Mouse (Mus musculus): ENCODE measurements around the gene Asap2. TPM values are rescaled to one million over a fixed set of nuclear protein-coding genes. Genes with fewer than 3 reads are reported as not detected.

Asap2 gene
- total RNA-seq, 2 experiments from 2014 or later: 8.2 to 17.5 TPM

- DNase-seq (ENCODE audit: low spot score in 2 of 2): no peak
Measured at GRCm38 (mm10) chr12:21261521-21261920, 271.3 kb downstream of the Asap2 start.

- no peak for DNase-seq (ENCODE audit: low spot score in 2 of 2)
Measured at GRCm38 (mm10) chr12:21263256-21263655, 273.0 kb downstream of the Asap2 start.

- DNase-seq (ENCODE audit: low spot score in 2 of 2): no peak
Measured at GRCm38 (mm10) chr12:21264241-21264640, 274.0 kb downstream of the Asap2 start.

GRCm38 (mm10) chr12:21264970-21265369, 274.7 kb downstream of the Asap2 start:
- DNase-seq (ENCODE audit: low spot score in 2 of 2): no peak

- DNase-seq (ENCODE audit: low spot score in 2 of 2): no peak
Measured at GRCm38 (mm10) chr12:21265501-21265900, 275.2 kb downstream of the Asap2 start.

GRCm38 (mm10) chr12:21265946-21266783, 275.9 kb downstream of the Asap2 start:
- peak in 1 of 2 experiments; percentile 42 for DNase-seq (ENCODE audit: low spot score in 2 of 2)

GRCm38 (mm10) chr12:21266784-21267098, 276.5 kb downstream of the Asap2 start:
- DNase-seq (ENCODE audit: low spot score in 2 of 2): no peak

- no peak for DNase-seq (ENCODE audit: low spot score in 2 of 2)
Measured at GRCm38 (mm10) chr12:21268083-21268616, 277.9 kb downstream of the Asap2 start.

GRCm38 (mm10) chr12:21274446-21274845, 284.2 kb downstream of the Asap2 start:
- DNase-seq (ENCODE audit: low spot score in 2 of 2): no peak

- DNase-seq (ENCODE audit: low spot score in 2 of 2): no peak
Measured at GRCm38 (mm10) chr12:21277352-21277864, 287.1 kb downstream of the Asap2 start.

GRCm38 (mm10) chr12:21284761-21285441, 294.6 kb downstream of the Asap2 start, which contains the start of gene Cpsf3:
TSS of gene Cpsf3 (plus strand) at chr12:21285391.
- no peak for DNase-seq (ENCODE audit: low spot score in 2 of 2)

- DNase-seq (ENCODE audit: low spot score in 2 of 2): no peak
Measured at GRCm38 (mm10) chr12:21285508-21286242, 295.4 kb downstream of the Asap2 start.

- DNase-seq (ENCODE audit: low spot score in 2 of 2): peak; percentile 98
Measured at GRCm38 (mm10) chr12:21286243-21286622, 296.0 kb downstream of the Asap2 start, which contains the start of gene Itgb1bp1. TSS of gene Itgb1bp1 (minus strand) at chr12:21286284.

GRCm38 (mm10) chr12:21286712-21287650, 296.7 kb downstream of the Asap2 start:
- no peak for DNase-seq (ENCODE audit: low spot score in 2 of 2)

- DNase-seq (ENCODE audit: low spot score in 2 of 2): no peak
Measured at GRCm38 (mm10) chr12:21288716-21289395, 298.6 kb downstream of the Asap2 start.

- no peak for DNase-seq (ENCODE audit: low spot score in 2 of 2)
Measured at GRCm38 (mm10) chr12:21289651-21290050, 299.4 kb downstream of the Asap2 start.

GRCm38 (mm10) chr12:21298856-21299255, 308.6 kb downstream of the Asap2 start:
- DNase-seq (ENCODE audit: low spot score in 2 of 2): no peak

GRCm38 (mm10) chr12:21301324-21301723, 311.1 kb downstream of the Asap2 start:
- DNase-seq (ENCODE audit: low spot score in 2 of 2): no peak

- no peak for DNase-seq (ENCODE audit: low spot score in 2 of 2)
Measured at GRCm38 (mm10) chr12:21301932-21302331, 311.7 kb downstream of the Asap2 start.

Measured in adrenal gland, adult 18-20 months (tissue).